Mouse (Mus musculus) stomach, embryonic 14.5 days (tissue): Measurements from ENCODE around the gene Hcst. TPM values are rescaled to one million over a fixed set of nuclear protein-coding genes. Genes with fewer than 3 reads are reported as not detected.

ENCODE experiments used
- ATAC-seq: fragments of 200-750 bp; cut with Nextera tagmentation; 2 replicates; pipeline ENCODE4 v1.8.0; 2017; ENCODE audit warnings: low read depth, moderate TSS enrichment; ENCODE audit not compliant: insufficient number of reproducible peaks, insufficient read depth, low FRiP score
- H3K27ac ChIP-seq: fragments of 300-500 bp; sonication (generic); 2 replicates; pipeline ENCODE4 v1.5.1; 2014; ENCODE audit warnings: mild to moderate bottlenecking, low read length, moderate library complexity, mixed read lengths
- H3K27me3 ChIP-seq: fragments of 300-500 bp; sonication (generic); 2 replicates; pipeline ENCODE4 v1.6.1; 2014; ENCODE audit warnings: low read length, control low read depth, mixed read lengths; ENCODE audit not compliant: control insufficient read depth, insufficient read depth
- H3K36me3 ChIP-seq: fragments of 300-500 bp; sonication (generic); 2 replicates; pipeline ENCODE4 v1.6.1; 2014; ENCODE audit warnings: mild to moderate bottlenecking, control low read depth, low read length, moderate library complexity, mixed read lengths; ENCODE audit not compliant: control insufficient read depth, insufficient read depth
- H3K4me1 ChIP-seq: fragments of 300-500 bp; sonication (generic); 2 replicates; pipeline ENCODE4 v1.6.1; 2014; ENCODE audit warnings: low read length, control low read depth, mixed read lengths; ENCODE audit not compliant: control insufficient read depth, insufficient read depth
- H3K4me2 ChIP-seq: fragments of 300-500 bp; sonication (generic); replicated peaks from 2 replicates; pipeline ENCODE4 v1.6.1; 2014; ENCODE audit warnings: low read depth, low read length, control low read depth
- H3K4me3 ChIP-seq: fragments of 300-500 bp; sonication (generic); 2 replicates; pipeline ENCODE4 v1.5.1; 2014; ENCODE audit warnings: low read depth, low read length, control low read depth
- H3K9ac ChIP-seq: fragments of 300-500 bp; sonication (generic); replicated peaks from 2 replicates; pipeline ENCODE4 v1.6.1; 2014; ENCODE audit warnings: low read depth, mild to moderate bottlenecking, control low read depth, low read length, moderate library complexity, mixed read lengths
- H3K9me3 ChIP-seq: fragments of 300-500 bp; sonication (generic); 2 replicates; pipeline ENCODE4 v1.6.1; 2016; ENCODE audit warnings: low read depth, low read length, control low read depth; ENCODE audit not compliant: control insufficient read depth
- WGBS: fragments of 180-500 bp; shearing (Covaris S2); extraction: QIAGEN DNeasy Blood & Tissue Kit; methylation state at CpG from one replicate; pipeline ENCODE4 v1.1.7; 2014; 5-methylcytosine and 5-hydroxymethylcytosine counted together
- polyA plus RNA-seq: library from polyadenylated mRNA; unstranded; fragments of >200 nt; fragmentation: Nextera tagmentation; extraction: Ambion mirVana; gene quantifications from 2 replicates; pipeline ENCODE4 v1.2.1, GENCODE M21; 2014

The Hcst gene
- polyA plus RNA-seq, 1 experiment from 2014 or later = 1.1 TPM

DNA sequence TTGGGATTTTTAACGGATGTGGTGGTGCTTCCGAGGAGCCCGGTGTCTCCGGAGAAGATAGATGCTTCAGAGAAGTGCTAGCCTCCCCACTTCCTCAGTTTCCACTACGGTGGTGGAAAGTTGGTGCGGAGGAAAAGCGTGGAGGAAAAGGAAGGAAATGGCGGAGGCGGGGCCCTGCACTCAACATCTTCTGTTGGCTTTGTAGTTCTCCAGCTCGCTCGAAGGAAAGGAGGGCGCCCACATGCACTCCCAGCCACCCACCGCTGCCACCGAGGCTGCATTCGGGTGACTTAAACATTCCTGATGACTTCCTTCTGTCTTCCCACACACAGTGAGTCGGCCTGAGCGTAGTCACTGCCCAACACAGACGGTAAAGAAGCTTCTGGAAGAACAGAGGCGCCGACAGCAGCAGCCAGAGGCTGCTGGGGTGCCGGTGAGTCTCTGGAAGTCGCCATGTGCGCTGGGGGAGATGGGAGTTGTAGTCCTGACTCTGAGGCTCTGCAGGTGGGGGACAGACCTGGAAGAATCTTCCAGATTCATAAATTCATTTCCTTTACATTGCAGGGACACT lies 3.5 kb upstream of the Hcst start:
- 38% methylated on average over 23 of the region's 23 CpGs for WGBS

DNA sequence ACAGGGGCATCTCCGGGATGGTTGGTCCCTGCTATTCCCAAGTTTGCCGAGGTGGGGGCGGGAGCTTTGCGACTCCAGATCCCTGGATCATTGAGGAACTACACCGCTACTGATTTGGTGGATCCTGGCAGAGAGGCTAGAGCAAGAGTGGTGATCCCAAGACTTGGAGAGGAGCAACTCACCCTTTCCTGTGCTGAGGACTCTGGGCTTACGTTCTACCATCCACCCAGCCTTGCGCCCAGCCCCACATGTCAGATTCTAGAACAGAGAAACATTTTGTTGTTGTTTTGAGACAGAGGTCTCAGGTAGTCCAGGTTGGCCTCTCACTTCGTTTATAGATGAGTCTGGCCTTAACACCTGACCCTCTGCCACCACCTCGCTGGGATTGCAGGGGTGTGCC lies 2.9 kb upstream of the Hcst start:
- 7% methylated on average over 9 of the region's 9 CpGs for WGBS
- Histone ChIP-seq H3K4me3 (peak overlapping the region; percentile 51), H3K27ac (peak overlapping the region; percentile 58; the same call in 1 of the 2 replicates), H3K27me3 (no peaks in the 10 kb centered on the region), H3K4me2 (peak overlapping the region; percentile 96), H3K9ac (0 out of 2 replicates have a peak overlapping the region, but pooled peaks have one; percentile 38), H3K36me3 (no peaks in the 10 kb centered on the region), H3K9me3 (no peaks in the 10 kb centered on the region), H3K4me1 (peaks cover 5% of the 10 kb centered on the region; the same call in 1 of the 2 replicates)
- ATAC-seq = 0 out of 2 replicates have a peak, but pooled peaks have one; percentile 4

More for the DNA sequence above, 3.5 kb upstream of the Hcst start:
- H3K4me1 ChIP-seq = peaks cover 5% of the 10 kb centered on the region; the same call in 1 of the 2 replicates
- ATAC-seq = no peak
- H3K36me3 ChIP-seq = no peaks in the 10 kb centered on the region
- no peak overlapping the region; the same call in 1 of the 2 replicates for H3K27ac ChIP-seq
- peak overlapping the region; percentile 96 for H3K4me2 ChIP-seq
- H3K9me3 ChIP-seq = no peaks in the 10 kb centered on the region
- peak overlapping the region; percentile 51 for H3K4me3 ChIP-seq
- H3K9ac ChIP-seq = peak overlapping the region; percentile 25; the same call in 1 of the 2 replicates
- no peaks in the 10 kb centered on the region for H3K27me3 ChIP-seq

DNA sequence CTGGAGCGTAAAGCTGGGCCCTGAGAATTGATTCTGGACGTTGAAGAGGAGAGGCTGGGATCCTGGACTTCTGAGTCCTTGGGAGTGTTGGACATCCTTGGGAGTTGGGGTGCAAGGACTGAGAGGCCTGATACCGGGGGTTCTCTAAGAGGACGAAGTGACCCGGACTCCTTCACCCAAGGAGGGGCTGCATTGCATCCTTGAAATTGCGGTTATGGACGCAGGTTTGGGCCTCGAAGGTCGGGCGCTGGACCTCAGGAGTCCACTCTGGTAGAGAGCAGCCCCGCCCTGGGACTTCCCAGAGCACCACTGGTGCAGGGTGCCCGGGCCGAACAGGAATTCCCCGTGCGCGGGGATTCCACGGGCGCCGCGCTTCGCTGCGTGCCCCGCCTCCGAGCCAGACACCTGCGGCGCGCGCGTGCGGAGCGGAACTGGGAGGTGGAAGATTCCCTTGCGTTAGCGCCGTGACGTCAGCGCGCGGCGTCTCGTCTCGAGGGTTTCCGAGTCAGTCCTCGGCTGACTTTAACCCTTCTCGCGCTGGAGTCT lies 2.3 kb upstream of the Hcst start:
- peak; percentile 77 for ATAC-seq
- Histone ChIP-seq H3K4me2 (peak overlapping the region; percentile 96), H3K27ac (no peak overlapping the region), H3K4me3 (peak overlapping the region; percentile 51), H3K4me1 (peaks cover 5% of the 10 kb centered on the region; the same call in 1 of the 2 replicates), H3K9ac (peak overlapping the region; percentile 23), H3K9me3 (no peaks in the 10 kb centered on the region), H3K36me3 (no peaks in the 10 kb centered on the region), H3K27me3 (no peaks in the 10 kb centered on the region)
- WGBS = under 1% methylated on average over 45 of the region's 45 CpGs

DNA sequence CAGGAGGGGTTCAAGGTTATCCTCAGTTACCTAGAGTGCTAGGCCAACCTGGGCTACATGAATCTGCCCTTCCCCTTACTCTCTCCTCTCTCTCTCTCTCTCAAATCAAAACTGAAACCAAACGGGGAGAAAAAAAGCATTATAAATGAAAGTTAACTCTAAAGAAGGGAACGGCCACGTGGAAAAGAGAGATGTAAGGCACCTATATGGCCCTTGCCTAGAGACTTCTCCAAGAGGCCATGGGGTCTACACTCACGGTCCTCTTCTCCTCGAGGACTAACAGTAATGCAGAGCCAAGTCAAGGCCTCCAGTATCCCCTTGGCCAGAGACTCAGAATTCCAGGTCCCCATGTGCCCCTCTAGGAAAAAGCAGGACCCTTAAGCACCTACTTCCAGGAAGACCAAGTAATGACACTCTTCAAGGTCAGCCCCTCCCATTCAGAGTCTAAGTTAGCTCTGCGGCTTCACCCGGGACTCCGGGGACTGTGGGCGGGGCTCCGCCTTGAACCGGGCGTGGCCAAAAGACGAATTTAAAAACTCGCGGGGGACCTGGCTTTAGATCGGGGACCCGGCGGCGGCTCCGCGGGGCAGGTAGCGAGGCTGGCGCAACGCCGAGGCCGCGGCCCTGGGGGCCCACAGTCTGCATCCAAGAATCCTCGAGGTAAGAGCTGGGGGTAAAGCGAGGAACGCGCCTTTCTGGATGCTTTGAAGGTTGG lies 1.7 kb upstream of the Hcst start, which contains the start of gene Nfkbid:
Gene Nfkbid, plus strand, starts transcription at position 558 of the 715 bp plus-strand sequence.
- 10% methylated on average over 31 of the region's 31 CpGs for WGBS

DNA sequence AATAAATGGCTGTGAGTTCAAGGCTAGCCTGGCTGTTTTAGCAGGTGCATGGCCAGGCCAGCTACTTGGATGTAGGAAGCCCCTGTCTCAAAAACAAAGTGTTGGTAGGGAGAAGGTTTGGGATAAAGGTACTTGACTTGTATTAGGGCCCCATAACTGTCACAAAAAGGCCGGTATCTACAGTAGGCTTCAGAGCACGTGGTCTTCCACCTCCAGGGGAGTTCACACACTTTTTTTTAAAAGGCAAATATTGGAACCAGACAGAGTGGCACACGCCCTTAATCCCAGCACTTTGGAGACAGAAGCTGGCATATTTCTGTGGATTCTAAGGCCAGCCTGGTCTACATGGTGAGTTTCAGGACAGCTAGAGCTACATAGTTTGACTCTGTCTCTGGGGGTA lies 1.0 kb upstream of the Hcst start:
- no peaks in the 10 kb centered on the region for H3K9me3 ChIP-seq
- no peaks in the 10 kb centered on the region for H3K36me3 ChIP-seq
- WGBS = 77% methylated on average over 3 of the region's 3 CpGs
- no peak overlapping the region for H3K4me2 ChIP-seq
- H3K4me1 ChIP-seq = peaks cover 5% of the 10 kb centered on the region; the same call in 1 of the 2 replicates
- no peaks in the 10 kb centered on the region for H3K27me3 ChIP-seq
- H3K9ac ChIP-seq = no peak overlapping the region
- ATAC-seq = no peak
- H3K4me3 ChIP-seq = no peak overlapping the region
- H3K27ac ChIP-seq = no peak overlapping the region

More for the DNA sequence above, 1.7 kb upstream of the Hcst start, which contains the start of gene Nfkbid:
- Histone ChIP-seq H3K9me3 (no peaks in the 10 kb centered on the region), H3K27ac (peak within 1 kb of the TSS; percentile 58; the same call in 1 of the 2 replicates), H3K4me2 (peak within 1 kb of the TSS; percentile 96), H3K9ac (peak within 1 kb of the TSS; percentile 38), H3K36me3 (no peaks in the 10 kb centered on the region), H3K4me3 (peak within 1 kb of the TSS; percentile 51), H3K4me1 (peaks cover 5% of the 10 kb centered on the region; the same call in 1 of the 2 replicates), H3K27me3 (no peaks in the 10 kb centered on the region)
- peak; percentile 33; the same call in 1 of the 2 replicates for ATAC-seq

GRCm38 (mm10) chr7:30417856-30418255 lies 1.8 kb downstream of the Hcst start:
- WGBS = 71% methylated on average over 9 of the region's 9 CpGs
- H3K27ac ChIP-seq = no peak overlapping the region
- no peaks in the 10 kb centered on the region for H3K36me3 ChIP-seq
- H3K9me3 ChIP-seq = no peaks in the 10 kb centered on the region
- no peak overlapping the region for H3K4me3 ChIP-seq
- no peak for ATAC-seq
- H3K27me3 ChIP-seq = no peaks in the 10 kb centered on the region
- no peak overlapping the region for H3K9ac ChIP-seq
- H3K4me1 ChIP-seq = peaks cover 2% of the 10 kb centered on the region; the same call in 1 of the 2 replicates
- no peak overlapping the region for H3K4me2 ChIP-seq

GRCm38 (mm10) chr7:30413596-30413995 lies 6.1 kb downstream of the Hcst start, which contains the start of gene Tyrobp:
Gene Tyrobp, plus strand, starts transcription at chr7:30413760.
- ATAC-seq = no peak
- Histone ChIP-seq H3K4me1 (no peaks in the 10 kb centered on the region), H3K27ac (no peak within 1 kb of the TSS), H3K4me2 (no peak within 1 kb of the TSS), H3K27me3 (no peaks in the 10 kb centered on the region), H3K36me3 (no peaks in the 10 kb centered on the region), H3K9ac (no peak within 1 kb of the TSS), H3K9me3 (no peaks in the 10 kb centered on the region), H3K4me3 (no peak within 1 kb of the TSS)
- WGBS = 62% methylated on average over 5 of the region's 5 CpGs

- Histone ChIP-seq H3K9me3 (no peaks in the 10 kb centered on the region), H3K36me3 (no peaks in the 10 kb centered on the region), H3K4me3 (no peak overlapping the region), H3K27me3 (no peaks in the 10 kb centered on the region), H3K4me2 (no peak overlapping the region), H3K9ac (no peak overlapping the region), H3K4me1 (no peaks in the 10 kb centered on the region), H3K27ac (no peak overlapping the region)
- WGBS = 50% methylated on average over 4 of the region's 4 CpGs
- no peak for ATAC-seq
Measured at GRCm38 (mm10) chr7:30412735-30413147, 6.9 kb downstream of the Hcst start.
